Mouse (Mus musculus) brain, embryonic 14.5 days (tissue): ENCODE data around the gene Zbp1. TPM values are rescaled to one million over a fixed set of nuclear protein-coding genes. Genes with fewer than 3 reads are reported as not detected.
A peak's percentile ranks its signal among the peaks of the same experiment; 100 is the strongest.

Experiments
- DNase-seq: peaks from one replicate; pipeline ENCODE4 v3.0.0-alpha.2; 2011; ENCODE audit warnings: low read depth
- CTCF ChIP-seq: fragments of 200-500 bp; IDR thresholded peaks from 2 replicates; pipeline ENCODE4 v1.5.1; 2012; ENCODE audit warnings: inconsistent platforms, mild to moderate bottlenecking, moderate library complexity, borderline replicate concordance; ENCODE audit not compliant: insufficient read depth, insufficient read length; ENCODE audit errors: extremely low read depth
- POLR2A ChIP-seq: fragments of 200-500 bp; IDR thresholded peaks from 2 replicates; pipeline ENCODE4 v1.6.1; 2012; ENCODE audit warnings: mild to moderate bottlenecking, inconsistent platforms, borderline replicate concordance; ENCODE audit not compliant: poor library complexity, insufficient read depth, insufficient read length, severe bottlenecking; ENCODE audit errors: extremely low read depth
- polyA plus RNA-seq: library from polyadenylated mRNA; depleted of rRNA; stranded (reverse); fragments of >200 nt; gene quantifications from 2 replicates; pipeline ENCODE4 v1.2.3, GENCODE M21; 2012

Zbp1 gene
- polyA plus RNA-seq, 1 experiment, result 0.40 TPM

DNA sequence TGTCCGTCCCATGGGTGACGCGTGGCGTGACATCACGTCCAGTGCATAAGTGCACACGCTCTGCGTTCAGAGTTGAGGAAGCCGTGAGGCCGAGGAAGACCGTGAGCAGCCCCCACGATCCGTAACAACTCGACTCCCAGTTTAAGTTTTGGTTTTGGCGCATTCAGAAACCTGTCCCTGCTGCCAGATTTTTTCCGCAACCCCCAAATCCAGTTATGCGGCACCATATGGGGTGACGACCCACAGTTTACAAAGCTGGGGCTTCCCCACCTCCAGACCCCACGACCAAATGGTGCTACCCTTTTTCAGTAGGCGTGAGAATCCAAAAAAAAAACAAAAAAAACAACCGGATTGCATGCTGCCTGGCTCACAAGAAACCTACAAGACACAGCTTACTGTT lies 26.5 kb upstream of the Zbp1 start:
- peak; percentile 62 for DNase-seq
- TF ChIP-seq POLR2A (no peak), CTCF (no peak)

DNA sequence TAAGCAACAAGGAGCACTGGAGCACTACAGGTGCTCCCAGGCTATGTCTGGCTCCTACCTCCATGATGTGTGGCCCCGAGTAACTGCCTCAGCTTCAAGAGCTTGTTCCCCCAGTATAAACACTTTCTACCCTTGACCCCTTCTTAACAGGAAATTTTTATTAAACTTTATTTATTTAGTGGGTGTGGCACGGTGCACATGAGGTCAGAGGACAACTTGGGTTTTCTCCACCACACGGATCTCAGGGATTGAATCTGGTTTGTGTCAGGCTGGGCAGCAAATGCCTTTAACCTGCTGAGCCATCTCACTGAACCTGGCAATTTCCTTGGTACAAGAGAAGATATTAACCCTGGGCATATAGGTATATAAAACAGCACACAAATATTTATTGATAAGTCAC lies 25.4 kb upstream of the Zbp1 start:
- TF ChIP-seq CTCF (no peak), POLR2A (no peak)
- DNase-seq, result no peak

DNA sequence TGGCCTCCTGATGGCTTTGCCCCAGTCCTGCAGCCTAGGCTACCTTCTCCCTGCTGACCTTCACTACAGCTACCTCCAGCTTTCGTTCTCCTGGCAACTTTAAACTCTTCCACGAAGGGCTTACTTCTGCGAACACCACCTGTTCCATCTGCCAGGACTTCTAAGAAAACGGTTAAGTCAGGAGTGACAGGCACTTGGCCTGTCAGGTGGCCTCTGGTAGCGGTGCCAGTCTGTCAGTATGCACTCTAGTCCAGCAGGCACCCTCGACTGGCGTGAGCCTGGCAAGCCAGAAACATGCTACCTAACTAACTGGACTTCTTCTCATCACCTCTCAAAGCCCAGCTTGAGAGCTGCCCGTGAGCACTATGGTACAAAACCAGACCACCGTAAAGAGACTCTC lies 24.9 kb upstream of the Zbp1 start:
- no peak for DNase-seq
- no peak for TF ChIP-seq CTCF
- no peak for TF ChIP-seq POLR2A

DNA sequence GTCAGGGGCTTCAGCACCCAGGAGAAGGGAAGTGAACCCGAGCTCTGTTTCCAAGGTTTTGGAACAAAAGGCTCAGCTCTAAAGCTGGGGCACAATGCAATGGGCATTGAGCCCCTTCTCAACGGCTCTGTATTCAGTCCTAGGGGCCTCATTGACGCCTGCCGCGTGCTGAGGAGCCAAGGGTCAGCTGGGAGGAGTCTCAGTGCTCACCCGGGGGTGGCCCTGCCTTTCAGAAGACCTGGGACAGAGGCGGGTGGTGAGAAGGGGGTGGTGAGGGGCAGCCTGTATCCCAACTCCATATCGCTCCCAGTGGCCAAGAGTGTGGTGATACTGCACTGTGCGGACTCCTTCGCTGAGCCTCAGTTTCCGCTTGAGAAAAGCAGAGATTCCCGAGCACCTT lies 24.2 kb upstream of the Zbp1 start:
- peak; percentile 82 for DNase-seq
- TF ChIP-seq POLR2A, result no peak
- TF ChIP-seq CTCF, result peak; percentile 32; the same call in 1 of the 2 replicates

DNA sequence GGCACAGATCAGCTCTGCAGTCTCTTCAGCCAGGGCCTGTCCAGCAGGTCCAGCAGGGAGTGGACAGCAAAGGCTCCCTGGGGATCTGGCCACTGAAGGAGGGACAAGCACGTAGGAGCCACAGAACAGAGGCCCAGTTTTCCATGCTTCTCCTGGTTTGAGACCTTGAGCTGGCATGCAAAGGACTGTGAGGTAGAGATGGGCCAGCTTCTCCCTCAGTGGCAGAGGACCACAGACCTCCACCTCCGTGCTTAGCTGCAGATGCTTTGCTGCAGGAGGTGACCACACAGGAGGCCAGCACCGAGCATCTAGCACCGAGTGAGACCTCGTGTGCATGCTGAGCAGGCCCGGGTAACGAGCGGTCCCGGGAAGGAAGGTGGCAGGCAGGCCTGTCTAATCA lies 22.0 kb upstream of the Zbp1 start:
- no peak for DNase-seq
- no peak for TF ChIP-seq CTCF

DNA sequence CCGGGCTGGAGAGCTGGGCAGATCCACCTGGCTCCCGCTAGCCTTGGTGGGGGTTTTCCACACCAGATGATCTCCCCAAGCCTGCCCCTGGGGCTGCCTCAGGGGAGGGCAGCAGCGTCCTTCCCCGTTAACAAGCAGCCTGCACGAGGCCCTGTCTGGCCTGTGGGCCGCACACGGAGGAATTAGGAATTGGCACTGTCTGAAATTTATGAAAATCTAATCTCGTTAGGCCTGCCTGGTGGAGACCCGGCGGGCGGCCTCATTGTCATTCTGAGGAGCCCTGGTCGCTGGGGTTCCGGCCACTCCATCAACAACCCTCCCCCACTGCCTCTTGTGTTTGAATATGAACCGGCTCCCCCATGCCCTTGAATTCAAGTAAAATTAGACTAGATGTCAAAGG lies 19.8 kb upstream of the Zbp1 start:
- no peak for TF ChIP-seq CTCF
- TF ChIP-seq POLR2A, result no peak
- peak; percentile 77 for DNase-seq

DNA sequence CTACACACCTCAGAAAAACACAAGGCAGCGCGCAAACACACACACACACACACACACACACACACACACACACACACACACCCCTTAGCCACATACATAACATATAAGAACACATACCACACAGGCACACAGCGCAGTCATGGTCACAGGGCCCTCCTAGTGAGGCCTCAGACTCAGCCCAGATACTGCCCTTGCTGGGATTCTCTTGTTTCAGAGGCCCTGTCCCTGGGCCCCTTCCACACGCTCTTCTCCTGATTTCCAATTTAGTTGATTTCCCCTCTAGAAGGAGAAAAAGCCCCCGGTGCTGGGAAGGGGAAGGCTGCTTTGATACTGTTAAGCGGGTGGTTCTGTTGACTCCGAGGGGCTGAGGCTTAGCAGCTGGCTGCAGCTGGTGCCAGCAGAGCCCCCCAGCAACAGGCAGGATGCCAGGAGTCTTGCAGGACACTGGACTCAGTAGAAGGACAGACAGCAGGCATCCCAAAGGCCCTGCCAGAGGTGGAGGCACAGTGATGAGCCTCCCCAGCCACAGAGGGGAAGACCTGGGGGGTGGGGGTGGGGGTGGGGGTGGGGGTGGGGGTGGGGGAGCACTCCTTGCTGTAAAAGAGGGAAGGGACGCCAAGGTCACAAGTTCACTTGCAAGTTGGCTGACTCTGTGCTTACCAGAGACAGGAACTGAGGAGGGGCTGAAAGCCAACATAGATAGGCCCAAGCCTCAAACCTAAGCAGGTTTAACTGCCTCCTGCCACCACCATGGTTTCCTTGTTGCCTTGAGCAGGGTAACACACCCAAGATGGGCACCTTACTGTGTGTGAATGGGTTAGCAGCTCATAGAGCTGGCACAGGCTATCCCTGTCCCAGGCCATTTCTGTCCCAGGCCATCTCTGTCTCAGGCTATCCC lies 17.0 kb upstream of the Zbp1 start:
- TF ChIP-seq POLR2A, result no peak
- no peak for TF ChIP-seq CTCF
- DNase-seq, result peak; percentile 82

DNA sequence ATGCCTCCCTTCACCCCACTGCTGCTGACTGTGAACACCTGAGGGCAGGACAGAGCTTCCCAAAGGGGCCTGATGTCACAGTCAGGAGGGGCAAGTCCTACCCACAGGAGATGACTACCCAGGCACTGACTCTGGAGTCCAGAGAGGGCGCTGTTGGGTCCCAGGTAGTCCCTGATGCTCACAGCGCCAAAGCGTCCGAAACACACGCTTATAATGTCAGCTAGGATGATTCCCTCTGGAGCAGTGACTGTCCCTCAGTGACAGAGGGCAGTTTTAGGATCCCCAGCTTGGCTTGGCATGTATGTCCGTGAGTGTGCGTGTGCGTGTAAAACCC lies 14.0 kb upstream of the Zbp1 start:
- no peak for DNase-seq
- peak; percentile 9; the same call in 1 of the 2 replicates for TF ChIP-seq CTCF
- no peak for TF ChIP-seq POLR2A

DNA sequence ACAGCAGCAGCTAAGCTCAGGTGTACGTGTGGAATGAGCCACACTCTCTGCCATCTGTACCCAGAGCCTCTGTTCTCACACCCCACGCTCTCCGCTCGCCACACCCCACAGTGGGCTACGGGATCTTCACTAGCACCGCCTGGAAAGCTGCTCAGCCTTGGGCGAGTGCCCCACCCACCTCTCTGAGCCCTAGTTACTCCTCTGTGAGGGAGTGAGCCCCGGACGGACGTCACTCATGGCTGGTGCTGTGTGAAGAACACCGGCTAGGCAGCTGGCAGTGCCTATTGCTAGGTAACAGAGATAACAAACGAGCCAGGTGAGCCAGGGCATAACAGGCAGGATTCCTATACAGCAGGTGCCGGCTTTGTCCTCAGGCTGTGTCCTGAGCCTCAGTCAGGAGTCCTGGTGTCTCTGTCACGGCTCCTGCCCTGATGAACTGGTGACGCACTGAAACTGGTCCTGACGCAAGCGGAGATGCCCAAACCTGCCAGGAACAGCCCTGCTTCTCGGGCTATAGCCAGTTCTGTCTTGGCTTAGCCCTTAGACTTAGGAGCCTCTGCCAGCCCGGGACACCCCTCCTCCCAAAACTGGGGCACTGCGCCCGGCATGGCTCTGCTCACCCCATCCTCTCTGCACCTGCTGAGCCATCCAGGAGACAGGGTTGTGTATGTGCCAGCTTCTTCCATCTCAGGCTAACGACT lies 13.5 kb upstream of the Zbp1 start:
- no peak for TF ChIP-seq CTCF
- TF ChIP-seq POLR2A, result no peak

DNA sequence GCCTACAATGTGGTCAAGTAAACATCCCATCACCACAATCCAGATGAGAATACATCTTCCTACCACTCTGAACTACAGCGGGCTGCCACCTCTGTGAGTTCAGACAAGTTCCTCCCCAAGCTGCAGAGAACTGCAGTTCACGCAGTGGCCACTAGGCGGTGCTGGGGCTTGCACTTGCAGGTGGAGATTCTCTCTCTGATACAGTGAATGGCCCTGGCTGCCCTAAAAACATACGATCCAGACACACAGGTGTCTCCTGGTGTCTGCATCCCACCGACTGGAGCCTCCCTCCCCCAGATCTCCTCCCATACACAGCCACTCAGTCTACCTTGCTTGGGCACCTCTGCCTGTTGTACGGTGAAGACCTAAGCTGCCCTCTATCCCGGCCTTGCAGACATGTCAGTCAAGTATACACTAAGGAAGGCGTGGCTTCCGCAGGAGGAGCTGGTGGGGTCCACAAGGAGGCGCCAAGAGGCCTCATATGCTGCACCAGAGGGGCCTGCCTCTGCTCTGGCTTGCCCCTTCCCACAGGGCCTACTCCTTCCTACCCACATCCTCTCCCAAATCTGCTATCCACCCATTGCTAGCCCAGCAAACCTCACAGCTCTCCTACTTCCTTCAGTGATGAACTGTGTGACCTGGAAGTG lies 11.0 kb upstream of the Zbp1 start:
- DNase-seq, result peak; percentile 94
- peak; percentile 99 for TF ChIP-seq CTCF
- TF ChIP-seq POLR2A, result no peak

More for the DNA sequence above, 13.5 kb upstream of the Zbp1 start:
- no peak for DNase-seq

DNA sequence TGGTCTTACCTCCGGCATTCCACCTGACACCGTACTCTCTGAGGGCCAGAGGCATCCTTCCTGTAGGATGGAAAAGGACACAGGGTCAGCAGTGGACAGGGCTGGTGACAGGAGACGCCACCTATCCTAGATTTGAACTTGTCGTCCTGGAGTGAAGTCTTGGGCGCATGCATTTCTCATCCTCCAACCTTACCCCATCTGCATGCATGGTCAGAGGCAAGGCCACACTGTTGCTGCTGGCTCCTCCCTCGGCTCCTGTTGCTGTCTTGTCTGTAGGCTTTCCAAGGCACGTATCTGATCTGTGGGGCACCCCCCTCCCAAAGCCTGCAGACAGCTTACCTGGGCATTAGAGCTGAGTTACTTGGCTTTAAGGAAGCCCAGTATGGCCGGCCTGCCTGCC lies 9.8 kb upstream of the Zbp1 start:
- TF ChIP-seq POLR2A (no peak), CTCF (no peak)

More for the DNA sequence above, 9.8 kb upstream of the Zbp1 start:
- DNase-seq, result no peak
